Mouse (Mus musculus) stomach, embryonic 14.5 days (tissue): ENCODE measurements around the gene Tle1. TPM values are rescaled to one million over a fixed set of nuclear protein-coding genes. Genes with fewer than 3 reads are reported as not detected.

Experiments used
- ATAC-seq: fragments of 200-750 bp; cut with Nextera tagmentation; 2 replicates; pipeline ENCODE4 v1.8.0; 2017; ENCODE audit warnings: low read depth, moderate TSS enrichment; ENCODE audit not compliant: insufficient number of reproducible peaks, insufficient read depth, low FRiP score
- H3K27ac ChIP-seq: fragments of 300-500 bp; sonication (generic); 2 replicates; pipeline ENCODE4 v1.5.1; 2014; ENCODE audit warnings: mild to moderate bottlenecking, low read length, moderate library complexity, mixed read lengths
- H3K27me3 ChIP-seq: fragments of 300-500 bp; sonication (generic); 2 replicates; pipeline ENCODE4 v1.6.1; 2014; ENCODE audit warnings: low read length, control low read depth, mixed read lengths; ENCODE audit not compliant: control insufficient read depth, insufficient read depth
- H3K36me3 ChIP-seq: fragments of 300-500 bp; sonication (generic); 2 replicates; pipeline ENCODE4 v1.6.1; 2014; ENCODE audit warnings: mild to moderate bottlenecking, control low read depth, low read length, moderate library complexity, mixed read lengths; ENCODE audit not compliant: control insufficient read depth, insufficient read depth
- H3K4me1 ChIP-seq: fragments of 300-500 bp; sonication (generic); 2 replicates; pipeline ENCODE4 v1.6.1; 2014; ENCODE audit warnings: low read length, control low read depth, mixed read lengths; ENCODE audit not compliant: control insufficient read depth, insufficient read depth
- H3K4me2 ChIP-seq: fragments of 300-500 bp; sonication (generic); replicated peaks from 2 replicates; pipeline ENCODE4 v1.6.1; 2014; ENCODE audit warnings: low read depth, low read length, control low read depth
- H3K4me3 ChIP-seq: fragments of 300-500 bp; sonication (generic); 2 replicates; pipeline ENCODE4 v1.5.1; 2014; ENCODE audit warnings: low read depth, low read length, control low read depth
- H3K9ac ChIP-seq: fragments of 300-500 bp; sonication (generic); replicated peaks from 2 replicates; pipeline ENCODE4 v1.6.1; 2014; ENCODE audit warnings: low read depth, mild to moderate bottlenecking, control low read depth, low read length, moderate library complexity, mixed read lengths
- H3K9me3 ChIP-seq: fragments of 300-500 bp; sonication (generic); 2 replicates; pipeline ENCODE4 v1.6.1; 2016; ENCODE audit warnings: low read depth, low read length, control low read depth; ENCODE audit not compliant: control insufficient read depth
- WGBS: fragments of 180-500 bp; shearing (Covaris S2); extraction: QIAGEN DNeasy Blood & Tissue Kit; methylation state at CpG from one replicate; pipeline ENCODE4 v1.1.7; 2014; 5-methylcytosine and 5-hydroxymethylcytosine counted together
- polyA plus RNA-seq: library from polyadenylated mRNA; unstranded; fragments of >200 nt; fragmentation: Nextera tagmentation; extraction: Ambion mirVana; gene quantifications from 2 replicates; pipeline ENCODE4 v1.2.1, GENCODE M21; 2014

Tle1 gene
- polyA plus RNA-seq, 1 experiment from 2014 or later, result 25.8 TPM

GRCm38 (mm10) chr4:72199571-72200558 is 854 bp downstream of the Tle1 start:
- peak overlapping the region; percentile 90 for H3K9ac ChIP-seq
- WGBS, result under 1% methylated on average over 82 of the region's 103 CpGs
- peak overlapping the region; percentile 72 for H3K4me2 ChIP-seq
- H3K27me3 ChIP-seq, result no peaks in the 10 kb centered on the region
- H3K9me3 ChIP-seq, result no peaks in the 10 kb centered on the region
- H3K4me1 ChIP-seq, result peaks cover 19% of the 10 kb centered on the region
- ATAC-seq, result no peak
- H3K27ac ChIP-seq, result peak overlapping the region; percentile 94
- no peaks in the 10 kb centered on the region for H3K36me3 ChIP-seq
- H3K4me3 ChIP-seq, result peak overlapping the region; percentile 90

GRCm38 (mm10) chr4:72198877-72199411 is 1.8 kb downstream of the Tle1 start:
- no peak overlapping the region for H3K27ac ChIP-seq
- H3K4me3 ChIP-seq, result peak overlapping the region; percentile 90
- no peaks in the 10 kb centered on the region for H3K9me3 ChIP-seq
- peak overlapping the region; percentile 72 for H3K4me2 ChIP-seq
- peaks cover 14% of the 10 kb centered on the region for H3K4me1 ChIP-seq
- H3K27me3 ChIP-seq, result no peaks in the 10 kb centered on the region
- no peaks in the 10 kb centered on the region; the same call in 1 of the 2 replicates for H3K36me3 ChIP-seq
- under 1% methylated on average over 22 of the region's 22 CpGs for WGBS
- H3K9ac ChIP-seq, result peak overlapping the region; percentile 90
- peak; percentile 33 for ATAC-seq

GRCm38 (mm10) chr4:72197888-72198605 is 2.7 kb downstream of the Tle1 start:
- H3K9me3 ChIP-seq, result no peaks in the 10 kb centered on the region
- H3K36me3 ChIP-seq, result peaks cover 5% of the 10 kb centered on the region; the same call in 1 of the 2 replicates
- no peak overlapping the region for H3K27ac ChIP-seq
- H3K4me1 ChIP-seq, result peaks cover 12% of the 10 kb centered on the region; the same call in 1 of the 2 replicates
- no peaks in the 10 kb centered on the region for H3K27me3 ChIP-seq
- peak overlapping the region; percentile 90; the same call in 1 of the 2 replicates for H3K9ac ChIP-seq
- no peak for ATAC-seq
- peak overlapping the region; percentile 90 for H3K4me3 ChIP-seq
- 19% methylated on average over 7 of the region's 7 CpGs for WGBS
- H3K4me2 ChIP-seq, result peak overlapping the region; percentile 72

- Histone ChIP-seq H3K9me3 (no peaks in the 10 kb centered on the region), H3K27me3 (no peaks in the 10 kb centered on the region), H3K9ac (no peak overlapping the region), H3K4me1 (peaks cover 12% of the 10 kb centered on the region; the same call in 1 of the 2 replicates), H3K4me3 (no peak overlapping the region), H3K4me2 (no peak overlapping the region), H3K27ac (no peak overlapping the region), H3K36me3 (peaks cover 5% of the 10 kb centered on the region; the same call in 1 of the 2 replicates)
- ATAC-seq, result no peak
- 70% methylated on average over 6 of the region's 6 CpGs for WGBS
Measured at GRCm38 (mm10) chr4:72195116-72195835, 5.4 kb downstream of the Tle1 start.

- H3K4me2 ChIP-seq, result no peak overlapping the region
- H3K36me3 ChIP-seq, result peaks cover 7% of the 10 kb centered on the region; the same call in 1 of the 2 replicates
- no peaks in the 10 kb centered on the region for H3K27me3 ChIP-seq
- ATAC-seq, result no peak
- no peaks in the 10 kb centered on the region for H3K9me3 ChIP-seq
- H3K4me1 ChIP-seq, result peaks cover 12% of the 10 kb centered on the region; the same call in 1 of the 2 replicates
- WGBS, result 81% methylated on average over 1 of the region's 1 CpGs
- no peak overlapping the region for H3K9ac ChIP-seq
- H3K27ac ChIP-seq, result no peak overlapping the region
- H3K4me3 ChIP-seq, result no peak overlapping the region
Measured at GRCm38 (mm10) chr4:72193276-72193675, 7.4 kb downstream of the Tle1 start.

GRCm38 (mm10) chr4:72184476-72184875 is 16.2 kb downstream of the Tle1 start:
- Histone ChIP-seq H3K4me3 (no peak overlapping the region), H3K27me3 (no peaks in the 10 kb centered on the region), H3K9ac (no peak overlapping the region), H3K4me1 (peaks cover 8% of the 10 kb centered on the region; the same call in 1 of the 2 replicates), H3K9me3 (no peaks in the 10 kb centered on the region), H3K4me2 (no peak overlapping the region), H3K36me3 (no peaks in the 10 kb centered on the region; the same call in 1 of the 2 replicates), H3K27ac (no peak overlapping the region)
- WGBS, result 80% methylated on average over 5 of the region's 5 CpGs
- no peak for ATAC-seq

- peak; percentile 18; the same call in 1 of the 2 replicates for ATAC-seq
- no peak overlapping the region for H3K9ac ChIP-seq
- no peaks in the 10 kb centered on the region for H3K27me3 ChIP-seq
- no peaks in the 10 kb centered on the region for H3K9me3 ChIP-seq
- H3K4me2 ChIP-seq, result no peak overlapping the region
- no peaks in the 10 kb centered on the region; the same call in 1 of the 2 replicates for H3K36me3 ChIP-seq
- no peak overlapping the region for H3K27ac ChIP-seq
- no peak overlapping the region for H3K4me3 ChIP-seq
- peaks cover 8% of the 10 kb centered on the region; the same call in 1 of the 2 replicates for H3K4me1 ChIP-seq
Measured at GRCm38 (mm10) chr4:72182343-72182988, 18.3 kb downstream of the Tle1 start.
